Mouse (Mus musculus) ovary, postnatal 36 days (tissue): Measurements from ENCODE around the gene Zfp42.
"Not testable (repeated sequence)": the region's sequence is repeated elsewhere in the genome, so short reads cannot be mapped to it uniquely, and the experiment has no call there.

Experiments
- DNase-seq: peaks from one replicate; pipeline ENCODE4 v3.0.0; 2022; ENCODE audit warnings: low spot score, mixed read lengths

Gene Zfp42

GRCm38 (mm10) chr8:43306896-43307295 lies at the start of gene Zfp42:
Zfp42 (minus strand) TSS chr8:43306980.
- no peak for DNase-seq

GRCm38 (mm10) chr8:43356069-43356770 lies 49.4 kb upstream of the Zfp42 start:
- DNase-seq: no peak

GRCm38 (mm10) chr8:43352241-43352640 lies 45.5 kb upstream of the Zfp42 start:
- not testable (repeated sequence) for DNase-seq

GRCm38 (mm10) chr8:43338555-43338954 lies 31.8 kb upstream of the Zfp42 start:
- DNase-seq: no peak

GRCm38 (mm10) chr8:43333465-43333864 lies 26.7 kb upstream of the Zfp42 start:
- no peak for DNase-seq

- DNase-seq: no peak
These were observed 24.9 kb upstream of the Zfp42 start for GRCm38 (mm10) chr8:43331657-43332056.

GRCm38 (mm10) chr8:43329913-43330705 lies 23.3 kb upstream of the Zfp42 start:
- no peak for DNase-seq

- no peak for DNase-seq
These were observed 21.9 kb upstream of the Zfp42 start for GRCm38 (mm10) chr8:43328666-43329065.

GRCm38 (mm10) chr8:43320771-43321170 lies 14.0 kb upstream of the Zfp42 start:
- DNase-seq: no peak

- DNase-seq: no peak
These were observed 1.4 kb upstream of the Zfp42 start for GRCm38 (mm10) chr8:43308213-43308612.

- no peak for DNase-seq
These were observed 1.1 kb downstream of the Zfp42 start for GRCm38 (mm10) chr8:43305676-43306075.

GRCm38 (mm10) chr8:43299796-43300195 lies 7.0 kb downstream of the Zfp42 start:
- no peak for DNase-seq

GRCm38 (mm10) chr8:43295826-43296225 lies 11.0 kb downstream of the Zfp42 start:
- no peak for DNase-seq

- DNase-seq: no peak
These were observed 12.6 kb downstream of the Zfp42 start for GRCm38 (mm10) chr8:43294191-43294590.

GRCm38 (mm10) chr8:43290424-43291111 lies 16.2 kb downstream of the Zfp42 start:
- no peak for DNase-seq

- DNase-seq: no peak
These were observed 17.0 kb downstream of the Zfp42 start for GRCm38 (mm10) chr8:43289781-43290180.

GRCm38 (mm10) chr8:43288840-43289239 lies 17.9 kb downstream of the Zfp42 start:
- DNase-seq: no peak

- no peak for DNase-seq
These were observed 19.3 kb downstream of the Zfp42 start for GRCm38 (mm10) chr8:43287456-43287855.

GRCm38 (mm10) chr8:43283231-43283630 lies 23.5 kb downstream of the Zfp42 start:
- DNase-seq: no peak

- no peak for DNase-seq
These were observed 28.4 kb downstream of the Zfp42 start for GRCm38 (mm10) chr8:43278397-43278796.

- DNase-seq: no peak
These were observed 45.8 kb downstream of the Zfp42 start for GRCm38 (mm10) chr8:43260961-43261360.

GRCm38 (mm10) chr8:43257886-43258285 lies 48.9 kb downstream of the Zfp42 start:
- no peak for DNase-seq

GRCm38 (mm10) chr8:43255695-43256094 lies 51.1 kb downstream of the Zfp42 start:
- DNase-seq: no peak
